Mouse (Mus musculus): ENCODE measurements around the gene Ttc7.
A peak's percentile ranks its signal among the peaks of the same experiment; 100 is the strongest.

Ttc7 gene

GRCm38 (mm10) chr17:87312924-87313870 lies 30.5 kb downstream of the Ttc7 start:
- no peak for DNase-seq (ENCODE audit: low read depth, low spot score)

GRCm38 (mm10) chr17:87314121-87314520 lies 31.4 kb downstream of the Ttc7 start:
- DNase-seq (ENCODE audit: low read depth, low spot score) = no peak

GRCm38 (mm10) chr17:87314530-87314946 lies 31.9 kb downstream of the Ttc7 start:
- DNase-seq (ENCODE audit: low read depth, low spot score) = peak; percentile 62

- peak; percentile 79 for DNase-seq (ENCODE audit: low read depth, low spot score)
Observed at GRCm38 (mm10) chr17:87315021-87315531, 32.4 kb downstream of the Ttc7 start.

- no peak for DNase-seq (ENCODE audit: low read depth, low spot score)
Observed at GRCm38 (mm10) chr17:87315891-87316763, 33.4 kb downstream of the Ttc7 start.

- DNase-seq (ENCODE audit: low read depth, low spot score) = no peak
Observed at GRCm38 (mm10) chr17:87317271-87317670, 34.6 kb downstream of the Ttc7 start.

- no peak for DNase-seq (ENCODE audit: low read depth, low spot score)
Observed at GRCm38 (mm10) chr17:87317947-87318346, 35.3 kb downstream of the Ttc7 start.

GRCm38 (mm10) chr17:87321673-87322072 lies 39.0 kb downstream of the Ttc7 start:
- DNase-seq (ENCODE audit: low read depth, low spot score) = peak; percentile 51

GRCm38 (mm10) chr17:87323215-87323614 lies 40.5 kb downstream of the Ttc7 start:
- DNase-seq (ENCODE audit: low read depth, low spot score) = no peak

GRCm38 (mm10) chr17:87325501-87325900 lies 42.8 kb downstream of the Ttc7 start:
- peak; percentile 43 for DNase-seq (ENCODE audit: low read depth, low spot score)

- no peak for DNase-seq (ENCODE audit: low read depth, low spot score)
Observed at GRCm38 (mm10) chr17:87326987-87327386, 44.3 kb downstream of the Ttc7 start.

GRCm38 (mm10) chr17:87327645-87328044 lies 45.0 kb downstream of the Ttc7 start:
- no peak for DNase-seq (ENCODE audit: low read depth, low spot score)

- DNase-seq (ENCODE audit: low read depth, low spot score) = no peak
Observed at GRCm38 (mm10) chr17:87328177-87328768, 45.6 kb downstream of the Ttc7 start.

- DNase-seq (ENCODE audit: low read depth, low spot score) = no peak
Observed at GRCm38 (mm10) chr17:87329144-87329700, 46.5 kb downstream of the Ttc7 start.

- no peak for DNase-seq (ENCODE audit: low read depth, low spot score)
Observed at GRCm38 (mm10) chr17:87330250-87330920, 47.7 kb downstream of the Ttc7 start.

GRCm38 (mm10) chr17:87330921-87331291 lies 48.2 kb downstream of the Ttc7 start:
- no peak for DNase-seq (ENCODE audit: low read depth, low spot score)

- DNase-seq (ENCODE audit: low read depth, low spot score) = no peak
Observed at GRCm38 (mm10) chr17:87331336-87332141, 48.9 kb downstream of the Ttc7 start.

- no peak for DNase-seq (ENCODE audit: low read depth, low spot score)
Observed at GRCm38 (mm10) chr17:87332142-87332815, 49.6 kb downstream of the Ttc7 start.

- DNase-seq (ENCODE audit: low read depth, low spot score) = no peak
Observed at GRCm38 (mm10) chr17:87332887-87333286, 50.2 kb downstream of the Ttc7 start.

Measured in CD4-positive helper T cell, adult 2 months (primary cell).